Mouse (Mus musculus) bone marrow macrophage, adult 2 months (primary cell): ENCODE results near the gene Zeb2. TPM values are rescaled to one million over a fixed set of nuclear protein-coding genes. Genes with fewer than 3 reads are reported as not detected.

Experiments
- H3K27ac ChIP-seq: 2 replicates; pipeline ENCODE4 v1.5.1; 2012; ENCODE audit warnings: low read depth, low read length; ENCODE audit not compliant: insufficient read depth
- H3K4me1 ChIP-seq: 2 replicates; pipeline ENCODE4 v1.6.1; 2012; ENCODE audit warnings: low read length; ENCODE audit not compliant: control insufficient read depth, insufficient read depth
- H3K4me3 ChIP-seq: 2 replicates; pipeline ENCODE4 v1.5.1; 2012; ENCODE audit warnings: mild to moderate bottlenecking, low read length, moderate library complexity; ENCODE audit not compliant: insufficient read depth
- CTCF ChIP-seq: IDR thresholded peaks from 2 replicates; pipeline ENCODE4 v1.5.1; 2012; ENCODE audit warnings: low read depth, mild to moderate bottlenecking, low read length, moderate library complexity
- POLR2A ChIP-seq: IDR thresholded peaks from 2 replicates; pipeline ENCODE4 v1.6.1; 2012; ENCODE audit warnings: mild to moderate bottlenecking, low read depth, low read length, borderline replicate concordance
- polyA plus RNA-seq: library from polyadenylated mRNA; stranded (reverse); fragments of >200 nt; gene quantifications from 2 replicates; pipeline ENCODE4 v1.2.4, GENCODE M21; 2012; ENCODE audit not compliant: missing spikeins, insufficient read depth, insufficient read length

Zeb2 gene
- polyA plus RNA-seq, 1 experiment: 388 TPM

DNA sequence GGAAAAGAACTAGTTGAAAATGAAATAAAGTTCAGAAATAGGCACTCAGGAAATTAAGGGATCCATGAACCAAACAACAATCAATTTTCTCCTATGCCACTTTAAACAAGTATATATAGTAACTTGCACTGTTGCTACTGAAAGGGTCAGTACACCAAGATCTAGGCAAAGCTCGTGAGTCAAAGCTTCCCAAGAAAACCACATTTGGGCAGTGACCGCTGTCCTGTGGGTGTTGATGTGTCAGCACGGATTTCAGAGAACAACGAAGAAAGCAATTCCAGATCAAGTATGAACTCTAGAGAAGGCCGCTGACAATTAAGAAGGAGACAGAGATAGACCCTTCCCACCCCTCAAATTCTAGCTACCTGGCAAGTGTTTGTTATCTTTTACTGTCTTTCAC, 9.2 kb upstream of the Zeb2 start:
- H3K27ac ChIP-seq: no peak overlapping the region
- peaks cover 5% of the 10 kb centered on the region for H3K4me1 ChIP-seq
- no peak overlapping the region for H3K4me3 ChIP-seq
- TF ChIP-seq POLR2A: no peak
- TF ChIP-seq CTCF: no peak

DNA sequence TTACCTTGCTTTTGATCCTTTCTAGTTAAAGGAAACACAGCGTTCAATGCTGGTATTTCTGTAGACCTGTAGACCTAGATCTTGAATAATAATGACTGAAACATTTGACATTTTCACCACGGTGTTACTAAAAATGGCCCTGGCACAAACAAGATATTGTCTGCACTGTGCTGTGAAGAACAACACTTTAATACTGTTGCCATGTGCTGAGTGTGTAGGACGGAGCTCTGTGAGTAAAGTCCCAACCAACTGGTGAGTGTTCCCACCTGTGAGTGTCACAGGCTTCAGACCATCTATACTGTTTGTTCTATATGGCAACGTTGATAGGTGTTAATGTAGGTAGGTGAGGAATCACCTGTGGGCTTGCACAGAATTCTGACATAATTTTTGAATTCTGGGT, 8.0 kb upstream of the Zeb2 start:
- no peak overlapping the region for H3K4me3 ChIP-seq
- peaks cover 5% of the 10 kb centered on the region for H3K4me1 ChIP-seq
- TF ChIP-seq POLR2A: no peak
- no peak overlapping the region for H3K27ac ChIP-seq

DNA sequence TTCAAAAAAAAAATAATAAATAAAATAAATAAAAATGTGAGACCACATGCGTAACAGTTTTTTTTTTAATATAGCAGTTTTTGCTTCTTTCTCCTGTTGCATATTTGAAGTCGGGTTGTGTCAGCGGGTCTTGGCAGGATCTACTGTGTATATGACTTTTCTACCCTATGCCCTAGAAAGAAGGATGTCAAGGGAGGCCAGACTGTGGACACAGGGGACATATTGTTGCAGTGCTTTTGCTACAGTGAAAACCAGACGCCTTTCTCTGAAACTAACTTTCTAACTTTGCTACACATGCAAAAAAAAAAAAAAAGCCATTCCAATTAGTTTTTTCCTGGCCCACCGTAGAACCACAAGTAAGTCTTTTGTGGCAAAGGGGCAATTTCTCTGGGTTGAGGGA, 6.3 kb upstream of the Zeb2 start:
- Histone ChIP-seq H3K4me3 (no peak overlapping the region), H3K4me1 (peaks cover 8% of the 10 kb centered on the region), H3K27ac (no peak overlapping the region)
- TF ChIP-seq POLR2A (no peak), CTCF (no peak)

DNA sequence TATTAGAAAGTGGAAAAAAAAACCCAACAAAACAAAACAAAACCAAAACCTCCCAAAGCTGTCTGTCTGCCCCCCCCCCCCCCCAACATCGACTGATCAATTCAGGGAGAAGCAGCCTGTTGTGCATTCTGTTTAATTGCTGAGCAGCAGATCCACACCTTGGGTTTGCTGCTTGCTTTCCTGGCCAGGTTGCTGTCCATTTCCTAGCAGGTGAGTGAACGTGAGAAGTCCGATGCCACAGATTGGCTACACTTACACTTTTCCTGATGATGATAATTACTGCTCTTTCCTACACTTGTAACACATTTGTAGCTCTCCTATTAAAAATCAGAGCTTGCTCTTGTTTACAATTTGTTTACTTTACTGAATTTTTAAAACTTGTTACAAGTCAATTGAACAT, 926 bp upstream of the Zeb2 start:
- Histone ChIP-seq H3K4me1 (peaks cover 11% of the 10 kb centered on the region), H3K27ac (peak overlapping the region; percentile 83), H3K4me3 (peak overlapping the region; percentile 52)
- TF ChIP-seq CTCF (no peak), POLR2A (no peak)

DNA sequence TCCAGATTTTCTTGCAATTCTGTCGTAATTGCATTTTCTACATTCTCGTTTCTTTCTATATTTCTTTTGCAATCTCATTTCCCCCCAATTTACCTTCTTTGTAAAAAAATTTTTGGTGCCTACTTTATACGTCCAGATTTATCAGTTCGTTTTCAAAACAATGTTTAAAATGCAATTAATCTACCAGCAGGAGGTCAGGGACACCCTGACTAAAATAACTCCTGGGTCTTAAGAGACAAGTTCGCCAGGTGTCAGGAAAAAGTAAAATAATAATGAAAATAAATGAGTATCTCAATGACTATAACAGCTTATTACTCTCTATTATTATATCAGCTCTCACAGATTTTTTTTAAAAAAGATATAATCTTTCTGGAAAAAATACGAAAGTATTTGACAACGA, 397 bp upstream of the Zeb2 start:
- TF ChIP-seq CTCF: no peak
- no peak for TF ChIP-seq POLR2A
- H3K4me1 ChIP-seq: peaks cover 11% of the 10 kb centered on the region
- H3K4me3 ChIP-seq: peak overlapping the region; percentile 88
- peak overlapping the region; percentile 100 for H3K27ac ChIP-seq

DNA sequence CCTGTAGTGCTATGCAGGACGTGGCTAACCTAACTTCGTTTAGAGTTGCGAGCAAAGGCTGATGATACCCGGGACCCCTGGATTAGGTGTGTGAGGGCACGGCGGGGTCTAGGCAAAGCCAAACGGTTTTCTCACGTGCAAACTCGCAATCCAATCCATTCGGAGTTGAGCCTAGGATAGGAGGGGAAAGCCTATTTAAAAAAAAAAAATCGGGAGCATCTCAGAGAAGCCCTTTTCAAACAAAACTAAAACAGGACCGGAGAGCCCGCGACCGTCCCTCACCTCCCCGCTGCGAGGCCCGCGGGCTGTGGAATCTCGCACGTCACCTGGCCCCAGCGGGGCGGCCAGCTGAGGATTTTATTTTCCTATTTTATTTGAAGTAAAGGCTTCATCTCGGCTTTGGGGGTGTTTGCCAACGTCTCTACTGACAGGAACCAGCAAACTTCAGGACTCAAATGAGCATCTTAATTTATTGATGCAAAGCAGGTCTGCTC, 617 bp downstream of the Zeb2 start:
- Histone ChIP-seq H3K27ac (peak overlapping the region; percentile 100), H3K4me3 (peak overlapping the region; percentile 91), H3K4me1 (peaks cover 11% of the 10 kb centered on the region)
- TF ChIP-seq POLR2A (no peak), CTCF (no peak)

DNA sequence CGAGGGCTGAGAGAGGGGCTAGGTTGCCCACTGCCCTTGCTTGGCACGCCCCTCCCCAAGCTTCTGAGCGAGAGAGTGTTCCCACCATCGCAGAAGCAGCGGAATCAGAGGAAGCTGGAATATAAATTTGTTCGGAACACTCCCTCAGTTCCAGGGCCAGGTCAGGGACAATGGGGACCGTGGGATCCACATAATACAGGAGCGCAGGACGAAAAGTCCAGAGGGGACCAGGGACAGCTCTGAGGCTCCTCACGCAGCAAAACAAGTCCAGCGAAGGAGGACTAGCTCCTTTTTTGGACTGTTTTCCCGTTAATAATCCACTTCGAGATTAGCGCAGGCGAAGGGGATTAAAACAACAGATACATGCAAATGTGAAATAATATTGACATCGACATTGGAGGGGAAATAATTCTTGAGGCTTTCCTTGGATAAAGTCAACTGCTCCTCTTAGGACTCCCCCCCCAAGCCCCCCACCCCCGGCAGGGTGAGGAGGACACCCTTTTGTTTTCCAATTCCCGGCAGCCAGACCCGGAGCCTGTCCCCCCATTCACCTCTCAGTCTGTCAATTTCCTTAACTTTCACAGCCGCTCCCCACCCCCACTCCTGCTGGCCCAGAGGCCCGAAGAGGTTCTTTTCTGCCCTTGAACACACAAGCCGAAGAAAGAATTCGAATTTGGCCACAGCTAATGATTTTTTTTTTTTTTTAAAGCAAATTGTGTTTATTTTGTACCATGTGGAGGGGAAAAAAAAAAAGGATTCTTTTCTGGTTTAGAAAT, 1.3 kb downstream of the Zeb2 start:
- peak overlapping the region; percentile 100 for H3K27ac ChIP-seq
- TF ChIP-seq CTCF (no peak), POLR2A (no peak)
- H3K4me3 ChIP-seq: peak overlapping the region; percentile 91
- peaks cover 11% of the 10 kb centered on the region for H3K4me1 ChIP-seq

DNA sequence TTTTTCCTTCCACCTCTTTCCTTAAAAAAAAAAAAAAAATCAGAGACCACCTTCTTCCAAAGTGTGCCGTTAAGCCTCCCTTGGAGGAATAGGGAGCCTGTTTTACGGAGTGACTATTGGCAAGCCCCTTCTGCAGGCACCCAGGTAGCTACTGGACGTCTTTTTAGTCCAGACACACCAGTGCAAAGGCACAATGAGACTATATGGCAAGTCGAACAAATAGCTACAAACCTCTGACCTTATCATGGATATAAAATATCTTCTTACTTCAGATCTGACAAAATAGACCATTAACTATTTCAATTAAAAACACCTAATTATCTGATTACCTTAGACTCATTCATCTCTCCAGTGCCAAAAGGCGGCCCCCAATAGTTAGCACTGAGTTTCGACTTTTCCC, 2.0 kb downstream of the Zeb2 start:
- Histone ChIP-seq H3K4me3 (peak overlapping the region; percentile 91), H3K27ac (peak overlapping the region; percentile 100), H3K4me1 (peaks cover 11% of the 10 kb centered on the region)
- TF ChIP-seq POLR2A: no peak

DNA sequence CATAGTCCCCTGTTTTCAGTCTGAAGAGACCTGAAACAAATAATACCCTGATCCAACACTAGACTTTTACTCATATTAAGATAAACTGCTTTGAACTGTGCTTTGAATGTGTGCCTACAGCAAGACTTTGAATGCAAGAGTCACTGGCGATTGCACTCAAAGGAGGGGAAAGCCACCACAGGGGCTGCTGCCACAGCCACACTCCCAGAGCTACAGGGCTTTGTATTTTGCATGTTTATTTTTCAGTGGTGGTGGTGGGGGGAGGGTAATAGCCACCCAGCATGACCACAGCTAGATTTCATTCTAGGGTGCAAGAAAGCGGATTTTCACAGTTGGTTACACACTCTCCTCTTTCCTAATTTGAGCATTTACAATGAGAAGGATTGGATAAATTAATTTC, 2.6 kb downstream of the Zeb2 start:
- Histone ChIP-seq H3K4me3 (no peak overlapping the region; the same call in none of the 2 replicates), H3K27ac (peak overlapping the region; percentile 100)
- TF ChIP-seq POLR2A (no peak), CTCF (no peak)

DNA sequence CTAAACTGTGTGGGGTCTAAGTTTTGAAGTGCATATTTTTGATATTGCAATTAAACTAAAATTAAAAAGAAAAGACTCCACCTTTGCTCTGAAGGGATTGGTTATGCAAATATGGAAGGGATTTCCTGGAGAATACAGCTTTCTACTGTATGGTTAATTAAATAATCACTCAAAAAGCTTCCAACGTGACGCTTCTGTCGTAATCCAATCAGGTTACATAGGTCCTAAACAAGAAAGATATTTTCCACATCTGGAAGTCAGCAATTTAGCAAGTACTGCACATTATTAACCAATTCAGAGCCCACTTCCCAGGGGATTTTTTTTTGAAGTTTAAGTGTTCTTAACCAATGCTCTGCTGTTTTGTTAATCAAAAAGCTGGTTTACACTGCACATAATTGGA, 3.3 kb downstream of the Zeb2 start:
- Histone ChIP-seq H3K4me1 (peaks cover 8% of the 10 kb centered on the region), H3K4me3 (peak overlapping the region; percentile 44), H3K27ac (peak overlapping the region; percentile 100)
- TF ChIP-seq CTCF (no peak), POLR2A (no peak)

More for the DNA sequence above, 2.6 kb downstream of the Zeb2 start:
- H3K4me1 ChIP-seq: peaks cover 10% of the 10 kb centered on the region

DNA sequence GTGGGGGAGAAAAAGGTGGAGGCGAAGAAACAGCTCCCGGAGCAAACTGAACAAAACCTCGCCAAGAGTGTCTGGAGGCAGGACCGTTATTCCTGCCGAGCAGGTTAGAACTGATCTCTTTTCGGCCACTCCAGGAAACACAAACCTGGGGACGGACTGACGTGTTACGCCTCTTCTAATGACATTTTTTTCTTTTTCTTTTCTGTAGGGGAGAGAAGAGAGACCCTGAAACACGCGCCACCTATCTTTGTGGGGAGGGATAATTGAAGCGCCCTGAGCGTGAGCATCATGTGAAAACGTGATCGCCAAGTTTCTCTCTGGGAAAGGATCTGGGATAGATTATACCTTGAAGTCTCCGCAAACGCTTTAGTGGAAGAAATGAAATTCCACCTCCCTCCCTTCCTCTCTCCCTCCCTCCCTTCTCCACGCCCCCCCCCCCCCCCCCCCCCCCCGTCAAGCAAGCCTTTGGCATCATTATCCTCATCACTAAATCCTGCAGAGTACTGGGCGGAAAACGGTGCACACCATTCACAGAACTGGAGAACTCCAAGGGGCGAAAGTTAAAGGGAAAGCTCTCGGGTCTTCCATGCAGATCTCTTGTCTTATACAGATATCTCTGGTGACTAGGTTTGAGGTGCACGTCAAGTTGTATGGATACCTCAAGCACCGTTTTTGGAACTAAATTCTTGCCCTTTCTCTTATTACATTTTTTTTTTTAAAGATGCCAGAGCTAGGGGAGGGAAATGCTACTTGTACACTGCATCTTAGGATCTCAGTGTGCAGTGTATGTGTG, 4.1 kb downstream of the Zeb2 start:
- no peak for TF ChIP-seq CTCF
- TF ChIP-seq POLR2A: no peak; the same call in 1 of the 2 replicates
- peak overlapping the region; percentile 100 for H3K27ac ChIP-seq
- peak overlapping the region; percentile 78 for H3K4me3 ChIP-seq
- peaks cover 6% of the 10 kb centered on the region for H3K4me1 ChIP-seq
